Mouse (Mus musculus): Measurements from ENCODE around the gene Ttll12. TPM values are rescaled to one million over a fixed set of nuclear protein-coding genes. Genes with fewer than 3 reads are reported as not detected.

The Ttll12 gene
- total RNA-seq, 2 experiments from 2014 or later: 33.4 to 41.1 TPM

- DNase-seq: peak; percentile 90 to 93
Observed at GRCm38 (mm10) chr15:83563327-83563856, 31.6 kb downstream of the Ttll12 start, which contains the start of the genes Tspo and Mcat. Gene Tspo, plus strand, starts transcription at chr15:83563592. Gene Mcat, minus strand, starts transcription at chr15:83563787.

- peak; percentile 92 to 93 for DNase-seq
Observed at GRCm38 (mm10) chr15:83562626-83563270, 32.2 kb downstream of the Ttll12 start.

- no peak for DNase-seq
Observed at GRCm38 (mm10) chr15:83560941-83561477, 33.9 kb downstream of the Ttll12 start.

- DNase-seq: peak; percentile 89 to 93
Observed at GRCm38 (mm10) chr15:83555161-83555974, 39.6 kb downstream of the Ttll12 start.

DNA sequence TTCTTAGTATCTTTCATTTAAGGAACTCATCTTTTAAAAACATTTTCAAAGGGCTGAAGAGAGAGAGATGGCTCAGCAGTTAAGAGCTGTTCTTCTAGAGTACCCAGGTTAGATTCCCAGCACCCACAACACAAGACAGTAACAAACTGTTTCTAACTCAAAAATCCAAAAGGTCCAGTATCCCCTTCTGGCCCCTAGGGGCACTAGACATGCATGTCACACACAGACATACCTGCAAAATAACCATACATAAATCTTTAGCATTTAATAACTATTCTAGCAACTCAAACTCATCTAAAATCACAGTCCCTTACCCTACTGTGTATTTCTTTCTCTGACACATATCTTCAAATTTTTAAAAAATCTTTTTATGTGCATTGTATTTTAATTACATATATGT is 41.1 kb downstream of the Ttll12 start:
- DNase-seq: no peak

DNA sequence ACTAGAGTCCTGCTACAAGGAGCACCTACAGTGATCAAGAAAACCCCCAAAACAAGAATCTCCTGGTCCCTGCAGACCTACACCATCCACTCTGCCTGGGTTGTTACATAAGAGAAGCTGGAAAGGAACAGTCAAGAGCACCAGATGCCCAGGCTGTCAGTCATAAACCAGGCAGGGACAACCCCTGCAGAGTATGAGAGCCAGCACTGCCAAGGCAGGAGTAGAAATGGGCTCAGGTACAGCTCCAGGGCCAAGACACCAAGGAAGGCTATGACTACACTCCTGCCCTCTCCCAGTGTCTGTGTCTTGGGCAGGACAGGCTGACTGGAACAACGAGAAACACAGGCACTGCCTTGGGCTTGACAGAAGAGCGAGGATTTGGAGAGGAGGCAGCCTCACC is 44.8 kb downstream of the Ttll12 start:
- DNase-seq: no peak

- DNase-seq: no peak
Observed at GRCm38 (mm10) chr15:83547144-83547543, 47.8 kb downstream of the Ttll12 start.

GRCm38 (mm10) chr15:83546029-83546428 is 48.9 kb downstream of the Ttll12 start:
- no peak for DNase-seq

GRCm38 (mm10) chr15:83541647-83542287 is 53.2 kb downstream of the Ttll12 start:
- no peak for DNase-seq

DNA sequence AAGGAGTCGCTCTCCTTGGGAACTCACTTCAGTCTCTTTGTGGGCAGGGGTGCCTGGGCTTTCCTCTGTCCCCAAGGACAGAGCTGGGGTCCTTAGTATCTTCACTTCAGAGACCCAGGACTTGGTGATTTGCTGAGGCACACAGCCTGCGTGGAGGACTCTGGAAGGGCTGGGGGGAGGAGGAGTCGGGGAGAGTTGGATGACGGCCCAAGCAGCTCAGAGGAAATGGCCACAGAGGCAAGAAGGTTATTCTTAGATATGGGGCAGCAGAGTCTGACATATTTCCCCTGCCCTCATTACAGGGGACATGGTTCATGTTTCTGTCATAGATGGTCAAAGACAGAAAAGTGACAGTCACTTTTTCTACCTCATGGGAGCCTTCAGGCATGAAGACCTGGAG is 55.1 kb downstream of the Ttll12 start:
- peak; percentile 67 to 76 for DNase-seq

DNA sequence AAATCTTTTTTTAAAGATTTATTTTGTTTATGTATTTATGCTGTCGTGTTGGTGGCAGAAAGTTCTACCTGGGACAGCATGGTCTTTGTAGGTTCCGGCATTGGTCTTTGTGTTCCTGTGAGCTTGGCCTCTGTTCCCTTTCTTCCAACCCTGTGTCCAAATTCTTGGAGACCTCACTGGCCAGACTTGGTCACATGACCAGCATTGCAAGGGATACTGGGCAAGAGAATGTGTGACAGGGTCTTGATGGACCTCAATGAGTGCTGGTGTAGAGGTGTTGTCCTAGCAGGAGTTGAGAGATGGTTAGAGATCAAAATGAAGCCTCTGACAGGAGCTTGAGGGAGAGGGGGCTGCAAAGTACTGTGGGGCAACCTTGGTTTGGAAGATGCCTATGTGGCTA is 56.1 kb downstream of the Ttll12 start:
- no peak for DNase-seq

- DNase-seq: no peak
Observed at GRCm38 (mm10) chr15:83535890-83536231, 59.1 kb downstream of the Ttll12 start.

DNA sequence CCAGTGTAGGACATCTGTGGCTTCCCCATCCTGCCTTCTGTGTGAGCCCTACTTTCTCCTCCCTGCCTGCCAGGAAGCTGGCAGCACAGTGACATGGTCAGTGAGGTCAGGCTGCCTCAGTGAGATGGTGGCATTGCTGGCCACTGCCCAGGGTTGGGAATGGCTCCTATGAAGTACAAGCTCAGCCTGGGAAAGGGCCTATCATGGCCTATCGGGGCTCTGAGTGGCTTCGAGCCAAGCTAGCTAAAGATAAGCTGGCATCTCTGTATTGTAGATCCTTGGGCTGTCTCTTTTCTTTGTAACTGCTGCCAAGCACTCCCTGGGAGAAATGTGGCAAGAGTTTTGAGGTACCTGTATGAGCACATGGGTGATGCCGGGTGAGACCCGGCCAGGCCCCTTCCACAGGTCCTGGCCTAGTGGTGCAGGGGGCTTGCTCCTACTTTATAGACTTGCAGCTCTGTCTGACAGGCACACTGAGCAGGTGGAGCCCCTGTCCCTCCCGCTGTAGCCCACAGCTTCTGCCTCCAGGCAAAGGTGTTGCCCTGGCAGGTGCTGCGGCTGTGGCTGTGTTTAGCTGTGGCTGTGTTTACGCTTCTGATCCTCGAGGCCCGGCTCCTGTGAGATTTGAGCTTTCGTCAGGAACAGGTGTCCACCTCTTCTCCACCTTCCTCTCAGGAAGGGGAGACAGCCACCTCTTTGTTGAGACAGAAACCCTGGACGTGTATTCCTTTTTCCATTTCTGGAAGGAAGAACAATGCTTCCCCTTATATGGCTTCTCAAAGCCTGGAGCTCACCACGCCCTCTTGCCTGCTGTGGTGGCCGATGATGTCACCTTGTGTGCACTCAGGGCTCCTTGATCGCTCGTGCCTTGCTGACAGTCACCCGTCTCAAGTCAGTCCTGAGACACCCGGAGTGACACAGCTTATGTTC is 59.7 kb downstream of the Ttll12 start:
- DNase-seq: peak; percentile 40 to 64

- no peak for DNase-seq
Observed at GRCm38 (mm10) chr15:83532606-83533005, 62.4 kb downstream of the Ttll12 start.

- DNase-seq: no peak
Observed at GRCm38 (mm10) chr15:83531961-83532469, 62.9 kb downstream of the Ttll12 start.

GRCm38 (mm10) chr15:83530688-83531087 is 64.3 kb downstream of the Ttll12 start:
- DNase-seq: no peak

GRCm38 (mm10) chr15:83530233-83530632 is 64.7 kb downstream of the Ttll12 start:
- DNase-seq: peak; percentile 39 to 53

- peak; percentile 32 to 72 for DNase-seq
Observed at GRCm38 (mm10) chr15:83529765-83530164, 65.2 kb downstream of the Ttll12 start.

DNA sequence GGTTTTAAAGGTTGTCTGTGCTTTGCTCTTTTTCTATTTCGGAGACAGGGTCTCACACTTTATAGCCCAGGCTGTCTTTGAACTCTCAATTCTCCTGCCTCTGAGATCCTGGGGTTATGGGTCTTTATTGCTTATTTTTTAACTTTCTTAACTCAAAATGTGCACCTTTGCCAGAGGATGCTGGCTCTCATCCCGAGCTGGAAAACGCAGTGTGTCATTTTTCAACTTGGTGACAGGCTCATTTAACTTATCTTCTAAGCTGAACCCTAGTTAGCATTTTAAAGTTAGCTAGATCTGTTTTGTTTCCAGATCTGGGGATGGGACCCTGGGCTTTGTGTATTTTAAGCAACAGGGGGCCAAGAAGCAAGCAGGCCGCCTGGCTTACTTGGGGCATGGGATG is 66.1 kb downstream of the Ttll12 start:
- DNase-seq: no peak

- DNase-seq: no peak
Observed at GRCm38 (mm10) chr15:83527747-83528146, 67.2 kb downstream of the Ttll12 start.

- DNase-seq: no peak
Observed at GRCm38 (mm10) chr15:83527092-83527437, 67.9 kb downstream of the Ttll12 start.

Data from adrenal gland, postnatal 36 days (tissue).